Comparison of ENCODE assay signal across 24 mouse cellular contexts in the genomic region with DNA sequence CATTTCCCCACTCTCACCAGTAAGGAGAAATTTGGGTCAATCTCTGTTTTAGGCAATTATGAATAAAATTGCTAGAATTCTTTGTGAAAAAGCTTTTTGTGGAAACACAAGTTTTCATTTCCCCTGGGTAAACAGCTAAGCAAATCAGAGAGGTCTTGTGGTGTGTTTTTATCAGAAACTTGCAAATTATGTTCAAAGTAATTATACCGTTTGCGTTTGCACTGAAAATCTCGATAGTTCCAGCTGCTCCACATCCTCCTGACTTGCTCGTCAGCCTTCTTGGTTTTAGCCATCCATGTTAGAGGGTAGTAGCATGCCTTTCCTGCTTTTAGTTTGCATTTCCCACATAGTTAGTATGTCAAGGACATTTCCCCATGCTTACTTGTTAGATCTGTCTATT.
"Had no signal": no experiment of that assay in that cellular context is flagged by ENCODE, and none has a peak within 500 bp of the region (broad histone marks: within the 10 kb centered on the region; RNA-seq: fewer than 3 reads in every experiment).

No protein-coding gene starts in this region.

- DNase-seq: gastrocnemius, postnatal 14 days; gastrocnemius, postnatal 36 days; heart, adult 2 months; heart, postnatal 14 days; heart, postnatal 36 days; kidney, adult 11 months; kidney, adult 2 months; kidney, adult 9 months; kidney, postnatal 14 days; kidney, postnatal 36 days; layer of hippocampus, adult 9-11 months; layer of hippocampus, postnatal 36 days; left cerebral cortex, postnatal 4 days had no signal

- H3K4me2 ChIP-seq: heart, embryonic 11.5 days; heart, embryonic 13.5 days; heart, embryonic 15.5 days; hindbrain, embryonic 13.5 days; hindbrain, embryonic 15.5 days; kidney, embryonic 15.5 days; limb, embryonic 13.5 days; limb, embryonic 15.5 days had no signal

- H3K27ac ChIP-seq: heart, adult 2 months; heart, embryonic 13.5 days; heart, embryonic 15.5 days; hindbrain, embryonic 13.5 days; hindbrain, embryonic 15.5 days; hindbrain, postnatal 0 days; kidney, embryonic 15.5 days; kidney, postnatal 0 days; limb, embryonic 13.5 days; limb, embryonic 15.5 days had no signal

- H3K9ac ChIP-seq: heart, embryonic 13.5 days; heart, embryonic 15.5 days; hindbrain, embryonic 13.5 days; hindbrain, embryonic 15.5 days; kidney, embryonic 15.5 days; limb, embryonic 13.5 days; limb, embryonic 15.5 days had no signal

- H3K9me3 ChIP-seq: heart, embryonic 13.5 days; heart, embryonic 15.5 days; hindbrain, embryonic 13.5 days; hindbrain, embryonic 15.5 days; kidney, embryonic 15.5 days; limb, embryonic 13.5 days; limb, embryonic 15.5 days had no signal

- H3K4me1 ChIP-seq: heart, embryonic 15.5 days had no signal

- ATAC-seq: hindbrain, postnatal 0 days; intestine, embryonic 16.5 days had no signal

- H3K4me3 ChIP-seq: heart, adult 2 months; heart, embryonic 13.5 days; heart, embryonic 15.5 days; hindbrain, embryonic 13.5 days; hindbrain, embryonic 15.5 days; kidney, embryonic 15.5 days; limb, embryonic 13.5 days; limb, embryonic 15.5 days had no signal

- H3K36me3 ChIP-seq: heart, embryonic 15.5 days; hindbrain, embryonic 13.5 days; hindbrain, embryonic 15.5 days; kidney, embryonic 15.5 days; limb, embryonic 13.5 days; limb, embryonic 15.5 days had no signal
